Mouse (Mus musculus): ENCODE data around the gene Shld2.
"Not testable (repeated sequence)": the region's sequence is repeated elsewhere in the genome, so short reads cannot be mapped to it uniquely, and the experiment has no call there.

The Shld2 gene

GRCm38 (mm10) chr14:34275225-34275624, 35.1 kb downstream of the Shld2 start:
- DNase-seq = no peak

- DNase-seq = no peak
Measured at GRCm38 (mm10) chr14:34274141-34274540, 36.2 kb downstream of the Shld2 start.

GRCm38 (mm10) chr14:34273280-34273679, 37.0 kb downstream of the Shld2 start:
- DNase-seq = no peak

GRCm38 (mm10) chr14:34268046-34268445, 42.2 kb downstream of the Shld2 start:
- DNase-seq = peak; percentile 6 to 15

GRCm38 (mm10) chr14:34258525-34258924, 51.8 kb downstream of the Shld2 start:
- DNase-seq = not testable (repeated sequence)

GRCm38 (mm10) chr14:34253261-34253660, 57.0 kb downstream of the Shld2 start:
- no peak for DNase-seq

GRCm38 (mm10) chr14:34252470-34253145, 57.7 kb downstream of the Shld2 start:
- DNase-seq = no peak

GRCm38 (mm10) chr14:34240676-34241075, 69.6 kb downstream of the Shld2 start:
- DNase-seq = no peak

- DNase-seq = no peak
Measured at GRCm38 (mm10) chr14:34240263-34240662, 70.0 kb downstream of the Shld2 start.

- peak; percentile 74 to 82 for DNase-seq
Measured at GRCm38 (mm10) chr14:34234630-34235380, 75.5 kb downstream of the Shld2 start.

GRCm38 (mm10) chr14:34233846-34234245, 76.4 kb downstream of the Shld2 start:
- DNase-seq = no peak

GRCm38 (mm10) chr14:34232866-34233680, 77.2 kb downstream of the Shld2 start:
- DNase-seq = no peak

GRCm38 (mm10) chr14:34232340-34232739, 78.0 kb downstream of the Shld2 start:
- no peak for DNase-seq

- no peak for DNase-seq
Measured at GRCm38 (mm10) chr14:34228830-34229506, 81.3 kb downstream of the Shld2 start.

- no peak for DNase-seq
Measured at GRCm38 (mm10) chr14:34227981-34228380, 82.3 kb downstream of the Shld2 start.

GRCm38 (mm10) chr14:34226566-34226965, 83.7 kb downstream of the Shld2 start:
- peak in 1 of 2 experiments; percentile 34 for DNase-seq

- DNase-seq = no peak
Measured at GRCm38 (mm10) chr14:34225986-34226385, 84.3 kb downstream of the Shld2 start.

GRCm38 (mm10) chr14:34223362-34223898, 86.9 kb downstream of the Shld2 start:
- DNase-seq = no peak

- no peak for DNase-seq
Measured at GRCm38 (mm10) chr14:34221416-34222077, 88.7 kb downstream of the Shld2 start.

- DNase-seq = no peak
Measured at GRCm38 (mm10) chr14:34220426-34220825, 89.9 kb downstream of the Shld2 start.

- DNase-seq = peak in 1 of 2 experiments; percentile 29
Measured at GRCm38 (mm10) chr14:34219786-34220198, 90.5 kb downstream of the Shld2 start.

GRCm38 (mm10) chr14:34219295-34219694, 91.0 kb downstream of the Shld2 start, which contains the start of gene Syt15:
Gene Syt15 (plus strand): TSS chr14:34219595.
- DNase-seq = no peak

All from kidney, postnatal 4 days (tissue).